Mouse (Mus musculus) liver, embryonic 14 days (tissue): ENCODE measurements around the gene Klra4. TPM values are rescaled to one million over a fixed set of nuclear protein-coding genes. Genes with fewer than 3 reads are reported as not detected.

Experiments used
- polyA plus RNA-seq: library from polyadenylated mRNA; depleted of rRNA; stranded (reverse); fragments of >200 nt; gene quantifications from 2 replicates; pipeline ENCODE4 v1.2.3, GENCODE M21; 2012; rRNA removed

The Klra4 gene
- polyA plus RNA-seq = not detected in 2 replicates

GRCm38 (mm10) chr6:130067171-130067570, at the start of gene Klra4:
Gene Klra4 (minus strand): TSS chr6:130067271.

GRCm38 (mm10) chr6:130026854-130027253, 40.2 kb downstream of the Klra4 start, which contains the start of gene Klra6:
Gene Klra6 (minus strand): TSS chr6:130026954.

Other genes with a start within 250 kb of the Klra4 start
- not detected in 2 replicates for gene Gm17631, start 204.6 kb downstream of the Klra4 start, polyA plus RNA-seq
- 0.02 TPM in 2 replicates for gene Klra17, start 190.6 kb downstream of the Klra4 start, polyA plus RNA-seq
- not detected in 2 replicates for gene Klra5, start 149.6 kb downstream of the Klra4 start, polyA plus RNA-seq
- not detected in 2 replicates for gene Klra6, start 40.3 kb downstream of the Klra4 start, polyA plus RNA-seq
- not detected in 2 replicates for gene Klra8, start 62.6 kb upstream of the Klra4 start, polyA plus RNA-seq
- not detected in 2 replicates for gene Klra9, start 125.8 kb upstream of the Klra4 start, polyA plus RNA-seq
- not detected in 2 replicates for gene Klra7, start 166.1 kb upstream of the Klra4 start, polyA plus RNA-seq
- gene Klra10, start 214.7 kb upstream of the Klra4 start, polyA plus RNA-seq = not detected in 2 replicates